Mouse (Mus musculus): Measurements from ENCODE around the gene Hivep3. TPM values are rescaled to one million over a fixed set of nuclear protein-coding genes. Genes with fewer than 3 reads are reported as not detected.
A peak's percentile ranks its signal among the peaks of the same experiment; 100 is the strongest.

The Hivep3 gene
- polyA plus RNA-seq, 1 experiment from 2014 or later: 21.0 TPM

DNA sequence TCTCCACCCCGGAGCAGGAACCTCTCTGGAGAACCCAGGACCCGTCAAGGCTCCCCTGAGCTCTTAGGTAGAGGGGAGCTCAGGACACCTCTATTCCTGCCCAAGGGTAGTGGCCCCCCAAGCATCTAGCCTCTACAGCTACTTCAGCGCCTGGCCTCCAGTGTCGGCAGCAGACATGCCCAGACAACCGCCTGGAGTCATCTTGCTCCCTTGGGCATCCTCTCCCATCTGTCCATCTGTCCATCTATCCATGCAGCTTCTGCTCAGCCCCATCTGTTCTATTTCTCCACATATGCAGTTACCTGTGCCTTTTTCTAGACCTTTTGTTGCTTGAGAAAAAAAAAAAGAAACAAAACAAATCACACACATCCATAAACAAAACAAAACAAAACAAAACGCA, 400.6 kb downstream of the Hivep3 start:
- 73% methylated on average over 6 of the region's 6 CpGs for WGBS
- Histone ChIP-seq H3K27me3 (replicated peaks) (no peaks in the 10 kb centered on the region), H3K9ac (replicated peaks) (no peak overlapping the region), H3K36me3 (peaks cover 8% of the 10 kb centered on the region; the same call in 1 of the 2 replicates), H3K4me3 (replicated peaks) (no peak overlapping the region), H3K4me1 (no peaks in the 10 kb centered on the region), H3K4me2 (no peak overlapping the region), H3K27ac (replicated peaks) (no peak overlapping the region), H3K9me3 (replicated peaks) (no peaks in the 10 kb centered on the region)
- no peak for ATAC-seq (ENCODE audit: low FRiP score)

DNA sequence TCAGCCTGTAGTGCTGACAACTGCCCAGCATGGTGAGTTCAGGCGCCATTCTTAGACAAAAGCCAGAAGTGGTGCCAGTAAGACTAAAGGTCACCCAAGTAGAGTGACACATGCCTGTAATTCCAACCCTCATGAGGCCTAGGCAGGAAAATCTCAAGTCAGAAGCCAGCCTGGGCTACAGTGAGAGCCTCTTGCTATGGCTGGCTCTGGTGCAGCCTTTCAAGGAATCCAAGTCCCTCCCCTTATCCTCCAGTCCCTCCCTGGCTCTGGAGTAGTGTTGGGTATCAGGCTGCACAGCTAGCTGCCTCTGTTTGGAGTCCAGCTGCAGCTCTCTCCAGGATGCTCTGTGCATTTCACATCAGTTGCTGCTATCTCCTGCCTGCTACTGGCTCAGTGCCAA, 408.2 kb downstream of the Hivep3 start:
- H3K9me3 ChIP-seq (replicated peaks): no peaks in the 10 kb centered on the region
- H3K27me3 ChIP-seq (replicated peaks): no peaks in the 10 kb centered on the region
- H3K9ac ChIP-seq (replicated peaks): no peak overlapping the region
- no peak for ATAC-seq (ENCODE audit: low FRiP score)
- H3K4me3 ChIP-seq (replicated peaks): no peak overlapping the region
- no peaks in the 10 kb centered on the region for H3K36me3 ChIP-seq
- WGBS: 67% methylated on average over 1 of the region's 1 CpGs
- no peak overlapping the region for H3K4me2 ChIP-seq
- no peak overlapping the region for H3K27ac ChIP-seq (replicated peaks)
- no peaks in the 10 kb centered on the region for H3K4me1 ChIP-seq

DNA sequence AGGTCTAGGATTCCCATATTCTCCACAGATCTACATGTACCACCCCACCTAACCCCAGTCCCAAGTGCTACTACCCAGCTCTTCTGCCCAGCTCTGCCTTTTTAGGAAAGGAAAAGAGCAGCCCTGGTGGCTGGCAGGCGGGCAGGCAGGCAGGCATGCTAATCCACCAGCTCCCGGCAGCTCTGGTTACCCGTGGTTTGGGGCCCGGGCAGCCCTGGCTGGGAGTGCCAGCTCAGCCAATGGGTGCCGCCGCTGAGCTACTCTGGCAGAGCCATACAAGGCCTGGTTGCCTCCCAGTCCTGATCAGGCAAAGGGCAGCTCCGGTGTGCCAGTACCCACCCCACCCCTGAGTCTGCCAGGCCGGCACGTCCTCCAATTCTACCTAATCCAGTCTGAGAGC, 409.3 kb downstream of the Hivep3 start:
- no peak overlapping the region for H3K4me3 ChIP-seq (replicated peaks)
- H3K27me3 ChIP-seq (replicated peaks): no peaks in the 10 kb centered on the region
- H3K27ac ChIP-seq (replicated peaks): no peak overlapping the region
- 89% methylated on average over 9 of the region's 9 CpGs for WGBS
- ATAC-seq (ENCODE audit: low FRiP score): no peak
- no peak overlapping the region for H3K4me2 ChIP-seq
- no peaks in the 10 kb centered on the region for H3K4me1 ChIP-seq
- no peaks in the 10 kb centered on the region for H3K36me3 ChIP-seq
- H3K9me3 ChIP-seq (replicated peaks): no peaks in the 10 kb centered on the region
- no peak overlapping the region for H3K9ac ChIP-seq (replicated peaks)

DNA sequence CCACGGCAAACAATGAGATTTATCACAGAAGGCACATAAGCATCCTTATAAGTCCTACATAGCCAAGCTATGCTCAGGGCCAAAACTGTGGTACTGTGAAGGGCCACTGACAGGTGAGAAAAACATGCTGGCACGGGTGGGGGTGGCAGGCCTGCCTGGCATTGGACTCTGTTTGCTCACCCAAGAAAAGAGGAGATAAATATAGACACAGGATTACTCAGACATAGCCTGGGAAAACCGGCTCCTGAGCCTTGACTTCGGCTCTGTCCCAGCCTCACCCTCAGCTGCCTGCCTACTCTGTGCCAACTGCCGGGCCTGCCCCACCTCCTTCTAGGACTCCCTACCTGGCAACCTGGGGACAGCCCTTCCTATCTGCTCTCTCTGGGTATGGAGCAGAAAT, 410.8 kb downstream of the Hivep3 start:
- Histone ChIP-seq H3K9ac (replicated peaks) (no peak overlapping the region), H3K9me3 (replicated peaks) (no peaks in the 10 kb centered on the region), H3K27me3 (replicated peaks) (no peaks in the 10 kb centered on the region), H3K27ac (replicated peaks) (no peak overlapping the region), H3K36me3 (no peaks in the 10 kb centered on the region), H3K4me3 (replicated peaks) (no peak overlapping the region), H3K4me2 (no peak overlapping the region), H3K4me1 (peaks cover 10% of the 10 kb centered on the region)
- WGBS: 84% methylated on average over 5 of the region's 5 CpGs
- no peak for ATAC-seq (ENCODE audit: low FRiP score)

DNA sequence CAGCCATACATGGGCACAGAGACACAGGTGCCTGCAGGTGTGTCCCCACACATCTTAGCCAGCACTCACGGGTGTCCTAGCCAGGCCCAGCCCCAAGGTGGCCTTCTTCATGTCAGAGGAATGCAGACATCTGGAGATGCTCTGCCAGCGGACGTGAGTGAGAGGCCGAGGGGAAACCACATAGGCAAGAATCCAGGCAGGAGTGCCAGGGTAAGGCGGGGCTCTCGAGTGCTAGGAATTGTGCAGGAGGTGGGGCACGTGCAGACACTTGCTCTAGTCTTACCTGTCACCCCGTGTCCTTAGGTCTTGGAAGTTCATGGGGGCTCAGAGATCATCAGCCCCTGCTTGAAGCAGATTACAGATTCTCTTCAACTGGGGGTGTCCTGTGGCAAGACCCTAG, 412.3 kb downstream of the Hivep3 start:
- WGBS: 83% methylated on average over 8 of the region's 8 CpGs
- 0 out of 2 replicates have a peak, but pooled peaks cover 6% of the 10 kb centered on the region for H3K27me3 ChIP-seq (replicated peaks)
- H3K4me3 ChIP-seq (replicated peaks): no peak overlapping the region
- no peak overlapping the region for H3K9ac ChIP-seq (replicated peaks)
- no peak overlapping the region for H3K4me2 ChIP-seq
- peaks cover 10% of the 10 kb centered on the region for H3K4me1 ChIP-seq
- no peaks in the 10 kb centered on the region for H3K9me3 ChIP-seq (replicated peaks)
- ATAC-seq (ENCODE audit: low FRiP score): no peak
- no peaks in the 10 kb centered on the region for H3K36me3 ChIP-seq
- H3K27ac ChIP-seq (replicated peaks): no peak overlapping the region

DNA sequence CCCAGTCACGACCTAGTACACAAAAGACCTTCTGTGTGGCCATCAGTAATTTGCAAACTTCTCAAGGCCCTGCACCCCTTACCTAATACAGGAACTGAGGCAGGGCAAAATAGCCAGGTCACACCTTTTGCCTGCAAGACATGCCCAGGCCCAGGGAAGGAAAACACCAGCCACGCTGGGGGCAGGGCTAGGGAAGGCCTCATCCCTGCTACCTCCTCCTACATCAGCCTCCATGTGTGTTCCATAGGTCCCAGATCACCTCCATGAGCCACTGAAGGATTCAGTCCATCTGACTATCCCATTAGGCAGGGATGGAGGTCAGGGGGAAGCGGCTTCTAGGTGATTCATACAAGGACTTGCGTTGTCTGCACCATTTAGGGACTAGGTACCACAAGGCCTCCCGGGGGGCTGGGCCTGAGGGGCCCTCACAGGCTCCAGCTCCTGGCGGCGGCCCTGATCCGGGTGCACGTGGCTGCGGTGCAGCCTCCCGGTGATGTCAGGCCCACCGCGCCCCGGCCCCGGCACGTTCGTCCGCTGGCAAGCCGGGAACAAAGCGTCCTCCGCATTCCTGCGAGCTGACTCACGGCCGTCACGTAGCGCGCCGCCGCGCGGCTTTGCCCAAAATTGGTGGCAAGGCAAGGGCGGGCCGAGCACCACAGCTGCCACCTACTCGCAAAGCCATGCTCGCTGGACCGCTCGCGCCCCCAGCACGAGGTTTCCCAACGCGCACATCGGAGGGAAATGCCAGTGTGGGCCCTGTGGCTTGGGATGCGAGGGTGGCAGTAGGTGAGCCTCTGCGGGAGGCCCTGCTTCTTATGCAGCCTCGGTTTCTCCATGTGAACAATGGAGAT, 414.9 kb downstream of the Hivep3 start:
- Histone ChIP-seq H3K4me3 (replicated peaks) (peak overlapping the region; percentile 23), H3K36me3 (no peaks in the 10 kb centered on the region), H3K27me3 (replicated peaks) (0 out of 2 replicates have a peak, but pooled peaks cover 6% of the 10 kb centered on the region), H3K9ac (replicated peaks) (peak overlapping the region; percentile 33; the same call in 1 of the 2 replicates), H3K27ac (replicated peaks) (no peak overlapping the region), H3K9me3 (replicated peaks) (no peaks in the 10 kb centered on the region), H3K4me1 (peaks cover 10% of the 10 kb centered on the region), H3K4me2 (peak overlapping the region; percentile 57)
- peak; percentile 62 for ATAC-seq (ENCODE audit: low FRiP score)
- WGBS: 6% methylated on average over 45 of the region's 45 CpGs

DNA sequence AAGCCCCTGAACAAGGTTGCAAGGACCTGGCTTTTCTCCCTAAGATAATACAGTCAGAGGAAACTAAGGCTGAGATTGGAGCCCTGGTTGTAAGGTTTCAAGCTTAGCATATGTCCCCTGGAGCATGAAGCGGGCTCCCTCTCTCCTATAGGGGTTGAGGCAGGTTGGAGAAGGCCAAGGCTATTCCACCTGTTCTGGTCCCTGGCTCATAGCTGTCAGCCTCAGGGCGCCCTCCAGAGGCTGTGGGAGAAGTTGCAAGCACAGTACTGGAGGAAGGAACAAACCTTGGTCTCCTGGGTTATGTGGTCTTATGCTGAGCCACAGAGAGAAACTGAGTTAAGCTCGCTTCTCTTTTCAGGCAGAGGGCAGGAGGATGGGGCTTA, 415.5 kb downstream of the Hivep3 start:
- peaks cover 10% of the 10 kb centered on the region for H3K4me1 ChIP-seq
- H3K27me3 ChIP-seq (replicated peaks): 0 out of 2 replicates have a peak, but pooled peaks cover 6% of the 10 kb centered on the region
- 0 out of 2 replicates have a peak, but pooled peaks have one; percentile 38 for ATAC-seq (ENCODE audit: low FRiP score)
- no peak overlapping the region for H3K4me3 ChIP-seq (replicated peaks)
- H3K9ac ChIP-seq (replicated peaks): peak overlapping the region; percentile 33; the same call in 1 of the 2 replicates
- H3K9me3 ChIP-seq (replicated peaks): no peaks in the 10 kb centered on the region
- no peaks in the 10 kb centered on the region for H3K36me3 ChIP-seq
- no peak overlapping the region for H3K27ac ChIP-seq (replicated peaks)
- 44% methylated on average over 3 of the region's 3 CpGs for WGBS
- peak overlapping the region; percentile 57 for H3K4me2 ChIP-seq

DNA sequence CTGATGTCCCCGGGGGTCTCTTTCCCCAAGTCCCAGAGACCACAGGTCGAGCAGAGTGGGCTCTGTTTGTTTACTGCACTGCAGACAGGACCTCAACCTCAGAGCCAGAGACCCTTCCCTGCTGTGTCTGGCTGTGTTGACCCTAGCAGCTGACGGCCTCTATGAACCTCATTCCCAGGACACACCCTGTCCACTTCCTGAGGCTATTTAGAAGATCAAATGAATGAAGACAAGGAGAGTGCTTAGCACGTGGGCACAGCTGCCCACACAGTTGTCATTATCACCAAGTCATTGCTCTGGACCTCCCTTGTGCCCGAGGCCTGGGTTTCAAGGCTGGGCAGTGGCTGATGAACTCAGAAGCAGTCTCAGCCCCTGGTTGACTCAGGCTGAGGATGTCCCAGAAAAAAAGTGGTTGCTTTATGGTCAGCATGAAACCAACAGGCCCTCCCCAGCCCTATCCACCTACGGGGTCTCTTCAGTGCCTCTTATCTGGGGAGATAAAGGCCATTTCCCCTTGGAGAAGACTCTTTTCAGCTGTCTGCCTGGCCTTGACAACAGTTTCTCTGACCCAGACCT, 416.8 kb downstream of the Hivep3 start:
- no peak overlapping the region for H3K4me3 ChIP-seq (replicated peaks)
- 0 out of 2 replicates have a peak, but pooled peaks cover 6% of the 10 kb centered on the region for H3K27me3 ChIP-seq (replicated peaks)
- no peak overlapping the region for H3K27ac ChIP-seq (replicated peaks)
- no peaks in the 10 kb centered on the region for H3K9me3 ChIP-seq (replicated peaks)
- H3K4me1 ChIP-seq: peaks cover 10% of the 10 kb centered on the region
- H3K4me2 ChIP-seq: no peak overlapping the region
- 63% methylated on average over 6 of the region's 6 CpGs for WGBS
- ATAC-seq (ENCODE audit: low FRiP score): no peak
- no peak overlapping the region for H3K9ac ChIP-seq (replicated peaks)
- no peaks in the 10 kb centered on the region for H3K36me3 ChIP-seq

DNA sequence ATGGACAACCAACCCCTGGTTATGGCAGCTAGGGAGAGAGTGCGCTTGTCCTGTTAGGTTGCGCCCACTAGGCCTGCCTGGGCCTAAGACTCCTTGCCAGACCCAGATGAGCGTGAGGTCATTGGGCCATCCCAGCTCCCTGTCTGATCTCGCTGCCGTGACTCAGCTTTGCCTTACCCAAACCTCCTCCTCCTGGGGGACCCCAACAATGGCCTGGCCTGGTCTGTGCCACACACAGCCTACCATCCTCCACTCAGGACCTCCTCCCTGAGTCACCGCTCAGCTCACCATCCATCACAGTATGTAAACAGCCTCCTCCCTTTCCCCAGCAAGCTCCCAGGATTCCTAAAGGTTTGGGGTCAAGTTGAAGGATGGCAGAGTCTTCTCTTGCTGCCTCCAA, 418.3 kb downstream of the Hivep3 start:
- Histone ChIP-seq H3K4me3 (replicated peaks) (no peak overlapping the region), H3K27me3 (replicated peaks) (0 out of 2 replicates have a peak, but pooled peaks cover 6% of the 10 kb centered on the region), H3K4me1 (peaks cover 10% of the 10 kb centered on the region), H3K27ac (replicated peaks) (no peak overlapping the region), H3K9me3 (replicated peaks) (no peaks in the 10 kb centered on the region), H3K4me2 (no peak overlapping the region), H3K36me3 (no peaks in the 10 kb centered on the region), H3K9ac (replicated peaks) (no peak overlapping the region)
- ATAC-seq (ENCODE audit: low FRiP score): no peak
- WGBS: 94% methylated on average over 6 of the region's 6 CpGs

DNA sequence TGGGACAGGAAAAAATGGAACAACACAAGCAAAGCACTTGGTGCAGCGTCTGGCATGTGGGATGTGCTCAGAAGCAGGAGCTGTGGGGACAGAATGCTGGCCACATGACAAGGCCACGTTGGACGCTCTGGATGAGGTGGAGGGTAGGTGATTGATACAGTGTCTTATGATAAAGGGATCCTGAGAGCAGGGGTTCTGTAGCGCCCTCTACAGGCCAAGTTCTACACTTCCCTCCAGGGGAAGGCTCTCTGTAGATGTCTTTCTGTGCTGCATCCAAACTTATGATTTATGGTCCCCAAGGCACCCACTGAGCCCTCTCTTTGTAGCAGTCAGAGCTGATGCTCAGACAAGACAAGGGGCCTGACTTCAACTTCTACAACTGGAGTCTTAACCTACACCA, 419.1 kb downstream of the Hivep3 start:
- H3K4me1 ChIP-seq: peaks cover 10% of the 10 kb centered on the region
- no peak overlapping the region for H3K4me3 ChIP-seq (replicated peaks)
- ATAC-seq (ENCODE audit: low FRiP score): no peak
- no peaks in the 10 kb centered on the region for H3K9me3 ChIP-seq (replicated peaks)
- H3K27me3 ChIP-seq (replicated peaks): 0 out of 2 replicates have a peak, but pooled peaks cover 6% of the 10 kb centered on the region
- WGBS: 67% methylated on average over 4 of the region's 4 CpGs
- no peak overlapping the region for H3K27ac ChIP-seq (replicated peaks)
- no peaks in the 10 kb centered on the region for H3K36me3 ChIP-seq
- H3K9ac ChIP-seq (replicated peaks): no peak overlapping the region
- no peak overlapping the region for H3K4me2 ChIP-seq

DNA sequence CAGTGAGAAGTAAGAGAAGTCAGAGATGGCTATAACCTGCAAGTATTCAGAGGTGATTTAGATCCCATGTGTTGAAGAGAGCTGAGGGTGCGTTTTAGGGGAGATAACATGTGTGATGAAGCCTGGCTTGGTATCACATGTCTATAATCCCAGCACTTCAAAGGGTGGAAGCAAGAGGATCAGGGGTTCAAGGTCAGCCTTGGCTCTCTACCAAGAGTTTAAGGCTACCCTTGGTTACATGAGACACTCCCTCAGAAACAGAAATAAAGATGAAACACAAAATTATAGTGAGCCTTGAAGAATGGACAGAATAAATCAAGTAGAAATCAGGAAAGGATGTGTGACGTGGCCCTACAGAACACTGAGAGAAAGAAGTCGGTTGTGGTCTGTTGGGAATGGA, 420.2 kb downstream of the Hivep3 start:
- Histone ChIP-seq H3K4me2 (no peak overlapping the region), H3K27me3 (replicated peaks) (0 out of 2 replicates have a peak, but pooled peaks cover 6% of the 10 kb centered on the region), H3K4me3 (replicated peaks) (no peak overlapping the region), H3K4me1 (peaks cover 5% of the 10 kb centered on the region), H3K27ac (replicated peaks) (no peak overlapping the region), H3K9ac (replicated peaks) (no peak overlapping the region), H3K36me3 (no peaks in the 10 kb centered on the region), H3K9me3 (replicated peaks) (no peaks in the 10 kb centered on the region)
- WGBS: 92% methylated on average over 3 of the region's 3 CpGs
- no peak for ATAC-seq (ENCODE audit: low FRiP score)
